ENCODE assay signal across 14 mouse cellular contexts in genomic region chr5:25313881-25314280, GRCm38 (mm10).
DNase-seq lines count a peak whose midpoint lies in the region; ATAC-seq and TF ChIP-seq lines count a peak whose summit lies in the region.
"Had no signal": no experiment of that assay in that cellular context is flagged by ENCODE, and none has a peak within 500 bp of the region (broad histone marks: within the 10 kb centered on the region; RNA-seq: fewer than 3 reads in every experiment).

No protein-coding gene starts in this region.

- no peaks in the 10 kb centered on the region for H3K27me3 ChIP-seq in heart, adult 2 months (ENCODE audit: control insufficient read depth, insufficient read depth, low read length)
- no peaks in the 10 kb centered on the region for H3K27me3 ChIP-seq in midbrain, embryonic 14.5 days (ENCODE audit: control insufficient read depth, insufficient read depth, low read length)
- no peaks in the 10 kb centered on the region for H3K27me3 ChIP-seq in midbrain, embryonic 16.5 days (ENCODE audit: control insufficient read depth, insufficient read depth, low read depth, low read length)
- H3K27me3 ChIP-seq in hindbrain, embryonic 11.5 days (ENCODE audit: control insufficient read depth, insufficient read depth, low read length): no peaks in the 10 kb centered on the region
- H3K27me3 ChIP-seq: embryonic facial prominence, embryonic 12.5 days; hindbrain, embryonic 15.5 days; midbrain, embryonic 12.5 days; neural tube, embryonic 15.5 days had no signal

- H3K79me2 ChIP-seq in heart, adult 2 months (replicated peaks; ENCODE audit: control insufficient read depth, insufficient read depth, low read length): no peaks in the 10 kb centered on the region; the same call in 1 of the 2 replicates

- H3K36me3 ChIP-seq in heart, adult 2 months (ENCODE audit: control insufficient read depth, insufficient read depth, low read length): no peaks in the 10 kb centered on the region; the same call in 1 of the 2 replicates
- peaks cover 74% of the 10 kb centered on the region for H3K36me3 ChIP-seq in midbrain, embryonic 14.5 days (ENCODE audit: control insufficient read depth, insufficient read depth, low read length)
- peaks cover 43% of the 10 kb centered on the region for H3K36me3 ChIP-seq in midbrain, embryonic 16.5 days (ENCODE audit: control insufficient read depth, insufficient read depth, low read length)
- H3K36me3 ChIP-seq in hindbrain, embryonic 11.5 days (ENCODE audit: control insufficient read depth, insufficient read depth, low read length): peaks cover 23% of the 10 kb centered on the region

- H3K27ac ChIP-seq in heart, adult 2 months: no peak overlapping the region
- no peak overlapping the region for H3K27ac ChIP-seq in midbrain, embryonic 14.5 days (replicated peaks; ENCODE audit: low read depth, low read length)
- no peak overlapping the region for H3K27ac ChIP-seq in midbrain, embryonic 16.5 days (ENCODE audit: low read length)
- H3K27ac ChIP-seq in hindbrain, embryonic 11.5 days (ENCODE audit: low read depth, low read length): no peak overlapping the region
- H3K27ac ChIP-seq: embryonic facial prominence, embryonic 12.5 days; hindbrain, embryonic 15.5 days; liver, embryonic 14.5 days; midbrain, embryonic 12.5 days; neural tube, embryonic 15.5 days had no signal

- no peak overlapping the region for H3K4me2 ChIP-seq in midbrain, embryonic 14.5 days (ENCODE audit: low read length)
- no peak overlapping the region for H3K4me2 ChIP-seq in midbrain, embryonic 16.5 days (ENCODE audit: low read length)
- H3K4me2 ChIP-seq in hindbrain, embryonic 11.5 days (replicated peaks; ENCODE audit: low read depth, low read length): no peak overlapping the region
- H3K4me2 ChIP-seq: embryonic facial prominence, embryonic 12.5 days; hindbrain, embryonic 15.5 days; midbrain, embryonic 12.5 days; neural tube, embryonic 15.5 days had no signal

- no peak for TF ChIP-seq POLR2A in heart, adult 2 months (IDR thresholded peaks at IDR 0.05; ENCODE audit: insufficient read depth, low read depth, low read length)
- TF ChIP-seq POLR2A in brain, embryonic 14.5 days (IDR thresholded peaks at IDR 0.05; ENCODE audit: borderline replicate concordance, extremely low read depth, insufficient read depth, insufficient read length, poor library complexity, severe bottlenecking): no peak

- no peak overlapping the region for H3K4me3 ChIP-seq in heart, adult 2 months
- no peak overlapping the region for H3K4me3 ChIP-seq in midbrain, embryonic 14.5 days (replicated peaks; ENCODE audit: low read depth, low read length)
- H3K4me3 ChIP-seq in midbrain, embryonic 16.5 days (ENCODE audit: low read depth, low read length): no peak overlapping the region
- no peak overlapping the region for H3K4me3 ChIP-seq in hindbrain, embryonic 11.5 days (ENCODE audit: low read depth, low read length)
- H3K4me3 ChIP-seq: embryonic facial prominence, embryonic 12.5 days; hindbrain, embryonic 15.5 days; midbrain, embryonic 12.5 days; neural tube, embryonic 15.5 days had no signal

- no peak for TF ChIP-seq EP300 in heart, adult 2 months (IDR thresholded peaks at IDR 0.05; ENCODE audit: insufficient read depth, low read depth, low read length)

- no peak for ATAC-seq in midbrain, embryonic 14.5 days (ENCODE audit: low FRiP score, low TSS enrichment)
- ATAC-seq in midbrain, embryonic 16.5 days: no peak
- ATAC-seq in hindbrain, embryonic 11.5 days (ENCODE audit: low FRiP score): no peak

- intact Hi-C loops in heart, adult 2 months (cut with DNase I): no loop called here

- H3K4me1 ChIP-seq in heart, adult 2 months (ENCODE audit: control insufficient read depth, insufficient read depth, low read length): no peaks in the 10 kb centered on the region
- no peaks in the 10 kb centered on the region for H3K4me1 ChIP-seq in midbrain, embryonic 14.5 days (ENCODE audit: control insufficient read depth, insufficient read depth, low read length)
- H3K4me1 ChIP-seq in midbrain, embryonic 16.5 days (ENCODE audit: control insufficient read depth, insufficient read depth, low read length): no peaks in the 10 kb centered on the region
- no peaks in the 10 kb centered on the region for H3K4me1 ChIP-seq in hindbrain, embryonic 11.5 days (replicated peaks; ENCODE audit: control insufficient read depth, insufficient read depth, low read length)
- H3K4me1 ChIP-seq: embryonic facial prominence, embryonic 12.5 days; hindbrain, embryonic 15.5 days; midbrain, embryonic 12.5 days; neural tube, embryonic 15.5 days had no signal

- no peaks in the 10 kb centered on the region for H3K9me3 ChIP-seq in midbrain, embryonic 14.5 days (ENCODE audit: control insufficient read depth, low read length)
- no peaks in the 10 kb centered on the region for H3K9me3 ChIP-seq in midbrain, embryonic 16.5 days (replicated peaks; ENCODE audit: control insufficient read depth, low read length, poor library complexity, severe bottlenecking)
- H3K9me3 ChIP-seq in hindbrain, embryonic 11.5 days (ENCODE audit: control insufficient read depth, low read length): no peaks in the 10 kb centered on the region
- H3K9me3 ChIP-seq: embryonic facial prominence, embryonic 12.5 days; hindbrain, embryonic 15.5 days; midbrain, embryonic 12.5 days; neural tube, embryonic 15.5 days had no signal

- WGBS in heart, adult 2 months: 53% methylated on average over 6 of the region's 6 CpGs
- WGBS in midbrain, embryonic 14.5 days: 91% methylated on average over 6 of the region's 6 CpGs
- WGBS in midbrain, embryonic 16.5 days: 89% methylated on average over 6 of the region's 6 CpGs
- 92% methylated on average over 6 of the region's 6 CpGs for whole genome bisulfite sequencing in hindbrain, embryonic 11.5 days

- DNase-seq in heart, adult 2 months: peak; percentile 14 to 28
- DNase-seq in heart, adult 9 months (ENCODE audit: low spot score in 2 of 2): no peak
- peak; percentile 6 for DNase-seq in midbrain, embryonic 14.5 days
- DNase-seq in brain, embryonic 14.5 days (ENCODE audit: low read depth): peak; percentile 2
- DNase-seq in kidney, postnatal 4 days: peak; percentile 25 to 34
- DNase-seq in hindbrain, embryonic 11.5 days (ENCODE audit: low spot score): no peak
- DNase-seq: layer of hippocampus, postnatal 36 days; thymus, postnatal 25 days had no signal

- no peak overlapping the region for H3K9ac ChIP-seq in heart, adult 2 months (ENCODE audit: low read depth, low read length)
- no peak overlapping the region for H3K9ac ChIP-seq in midbrain, embryonic 14.5 days (replicated peaks; ENCODE audit: low read length)
- no peak overlapping the region for H3K9ac ChIP-seq in midbrain, embryonic 16.5 days (ENCODE audit: low read depth, low read length)
- H3K9ac ChIP-seq in hindbrain, embryonic 11.5 days (ENCODE audit: low read depth, low read length): no peak overlapping the region
- H3K9ac ChIP-seq: embryonic facial prominence, embryonic 12.5 days; hindbrain, embryonic 15.5 days; liver, embryonic 14.5 days; midbrain, embryonic 12.5 days; neural tube, embryonic 15.5 days had no signal

- TF ChIP-seq CTCF in heart, adult 2 months (IDR thresholded peaks at IDR 0.05): no peak
- TF ChIP-seq CTCF in brain, embryonic 14.5 days (IDR thresholded peaks at IDR 0.05; ENCODE audit: borderline replicate concordance, extremely low read depth, insufficient read depth, insufficient read length): no peak

Comparison
In these comparisons a context has a peak if more than half of its experiments do, and no peak if none do; other contexts are left out.
1. DNase-seq: peak in heart, adult 2 months (2 of 2), midbrain, embryonic 14.5 days (single experiment), brain, embryonic 14.5 days (single experiment) and kidney, postnatal 4 days (2 of 2); none in heart, adult 9 months (0 of 2) and hindbrain, embryonic 11.5 days (single experiment).